Mouse (Mus musculus): ENCODE data around the gene Slc44a3. TPM values are rescaled to one million over a fixed set of nuclear protein-coding genes. Genes with fewer than 3 reads are reported as not detected.

The Slc44a3 gene
- polyA plus RNA-seq, 1 experiment, result 5.1 TPM

DNA sequence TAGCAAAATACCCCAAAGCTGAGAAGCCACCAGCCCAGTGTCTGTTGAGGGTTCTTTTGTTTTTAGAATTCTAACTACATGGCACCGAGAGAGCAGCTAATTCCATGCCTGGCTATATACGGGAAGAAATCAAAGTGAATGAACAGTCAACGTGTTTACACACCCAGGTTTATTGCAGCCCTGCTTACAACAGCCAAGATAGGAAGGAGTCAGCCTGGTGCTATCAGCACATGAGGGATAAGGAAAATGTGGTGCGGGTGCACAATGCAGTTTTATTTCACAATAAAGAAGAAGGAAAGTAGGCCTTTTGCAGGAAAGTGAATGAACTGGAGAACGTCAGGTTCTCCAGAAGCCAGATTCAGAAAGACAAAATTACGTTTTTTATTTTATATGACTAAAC, 120.8 kb downstream of the Slc44a3 start:
- no peak for TF ChIP-seq EP300 (IDR thresholded peaks at IDR 0.05; ENCODE audit: insufficient read depth, low read depth, low read length)
- no peak for TF ChIP-seq CTCF (IDR thresholded peaks at IDR 0.05; ENCODE audit: low read depth, low read length)
- TF ChIP-seq POLR2A (IDR thresholded peaks at IDR 0.05; ENCODE audit: insufficient read depth, low read length), result no peak
- Histone ChIP-seq H3K9me3 (replicated peaks; ENCODE audit: control insufficient read depth, insufficient read depth, low read length, poor library complexity, severe bottlenecking) (no peaks in the 10 kb centered on the region), H3K4me1 (ENCODE audit: control insufficient read depth, insufficient read depth, low read length) (no peaks in the 10 kb centered on the region), H3K27ac (ENCODE audit: insufficient read depth, low read length) (no peak overlapping the region), H3K9ac (ENCODE audit: low read depth, poor library complexity, severe bottlenecking) (no peak overlapping the region), H3K36me3 (ENCODE audit: control insufficient read depth, insufficient read depth, low read length, poor library complexity, severe bottlenecking) (no peaks in the 10 kb centered on the region), H3K27me3 (ENCODE audit: control insufficient read depth, insufficient read depth, low read length, poor library complexity, severe bottlenecking) (no peaks in the 10 kb centered on the region), H3K4me3 (ENCODE audit: low read depth, low read length) (no peak overlapping the region)

Other genes with a start within 250 kb of the Slc44a3 start
- 0.26 and 0.58 TPM in 2 replicates for gene Tmem56, start 249.3 kb downstream of the Slc44a3 start, polyA plus RNA-seq (2011; ENCODE audit: insufficient read depth, insufficient read length, low read depth, missing spikeins)
- 18.2 and 29.6 TPM in 2 replicates for gene Alg14, start 240.6 kb downstream of the Slc44a3 start, polyA plus RNA-seq (2011; ENCODE audit: insufficient read depth, insufficient read length, low read depth, missing spikeins)
- gene Cnn3, start 105.9 kb downstream of the Slc44a3 start, polyA plus RNA-seq (2011; ENCODE audit: insufficient read depth, insufficient read length, low read depth, missing spikeins), result 584 and 623 TPM in 2 replicates
- not detected in 2 replicates for gene 4930432M17Rik, start 138.4 kb upstream of the Slc44a3 start, polyA plus RNA-seq (2011; ENCODE audit: insufficient read depth, insufficient read length, low read depth, missing spikeins)
- 47.3 and 53.1 TPM in 2 replicates for gene F3, start 191.1 kb upstream of the Slc44a3 start, polyA plus RNA-seq (2011; ENCODE audit: insufficient read depth, insufficient read length, low read depth, missing spikeins)